Mouse (Mus musculus): ENCODE results near the gene Mdh2.

DNA sequence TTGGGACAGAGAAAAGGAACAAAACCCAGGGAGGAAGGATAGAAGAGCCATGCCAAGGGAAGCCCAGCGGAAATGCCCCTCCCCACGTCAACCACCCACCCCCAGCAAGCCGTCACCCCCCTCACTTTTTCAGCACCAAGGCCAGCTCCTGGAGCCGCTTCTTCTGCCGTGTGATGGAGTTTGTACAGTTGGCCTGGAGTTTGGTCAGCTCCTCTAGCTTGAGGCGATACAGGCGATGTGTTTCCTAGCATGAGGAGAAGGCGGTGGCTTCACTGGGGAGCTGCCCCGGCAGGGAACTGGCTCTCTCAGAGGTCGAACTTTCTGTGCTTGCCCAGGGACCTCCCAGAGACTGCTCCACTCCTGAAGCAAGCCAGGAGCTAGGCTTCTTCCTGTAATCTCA is 36.1 kb upstream of the Mdh2 start:
- TF ChIP-seq CTCF (IDR thresholded peaks at IDR 0.05; ENCODE audit: low read depth) (no peak), EP300 (optimal IDR thresholded peaks at IDR 0.05) (no peak)

Data from stomach, postnatal 0 days (tissue).